ENCODE assay signal across 1 mouse cellular context in the genomic region with DNA sequence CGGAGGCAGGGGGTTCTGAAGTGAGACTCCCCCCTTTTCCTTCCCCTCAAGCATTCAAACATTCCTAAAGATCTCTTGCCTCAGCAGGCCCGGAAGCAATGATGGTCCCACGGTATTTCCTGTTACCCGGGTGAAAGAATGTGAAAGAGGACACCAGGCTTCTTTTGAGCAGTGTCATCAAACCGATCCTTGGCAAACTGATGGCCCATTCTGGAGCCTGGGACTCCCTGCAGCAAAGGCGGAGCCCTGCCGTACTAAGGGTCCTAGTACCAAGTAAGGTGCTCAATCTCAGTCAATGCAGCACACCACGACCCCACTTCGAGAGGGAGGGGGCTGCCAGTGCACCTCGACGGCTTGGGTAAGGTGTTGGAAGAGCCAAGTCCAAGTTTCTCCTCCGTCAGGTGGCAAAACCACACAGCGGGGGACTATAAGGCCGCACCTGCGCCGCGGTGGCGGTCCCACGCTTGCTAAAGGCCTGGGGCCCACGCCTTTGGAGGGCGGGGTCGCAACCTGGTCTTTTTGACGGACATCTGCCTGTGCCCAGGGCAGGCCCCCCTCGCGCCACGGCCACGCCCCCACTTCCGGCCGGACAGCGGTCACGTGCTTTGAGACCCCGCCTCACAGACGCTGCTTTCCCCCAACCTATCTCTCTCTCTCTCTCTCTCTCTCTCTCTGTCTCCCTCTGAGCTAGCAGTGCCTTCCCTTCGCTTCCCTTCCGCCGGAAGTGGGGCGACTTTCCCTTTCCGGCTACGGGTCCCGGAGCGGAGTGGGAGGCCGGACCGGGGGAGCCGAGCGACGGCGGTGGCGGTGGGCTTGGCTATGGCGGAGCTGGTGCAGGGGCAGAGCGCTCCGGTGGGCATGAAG.
A peak's percentile ranks its signal among the peaks of the same experiment; 100 is the strongest.
TF ChIP-seq lines count a peak whose summit lies in the region.

A gene (plus strand): TSS at position 601 of the 864 bp plus-strand sequence.

TF ChIP-seq in myocyte, 11 proteins besides CTCF, POLR2A, EP300 and RAD21 (continued from another document):
- peak; percentile 74 for TF ChIP-seq POLR2AphosphoS2 (IDR thresholded peaks at IDR 0.05; ENCODE audit: insufficient read length, low read depth)
- TF ChIP-seq SRF (IDR thresholded peaks at IDR 0.05; ENCODE audit: control insufficient read depth, insufficient read length, low read depth) = no peak
- TF ChIP-seq MYOG (IDR thresholded peaks at IDR 0.05; ENCODE audit: control insufficient read depth in 1 of 3, insufficient read depth in 1 of 3, insufficient read length in 2 of 3, low read depth in 2 of 3) = peak in 1 of 3 experiments; percentile 52
- peak in 1 of 3 experiments; percentile 78 for TF ChIP-seq MYOD1 (IDR thresholded peaks at IDR 0.05; ENCODE audit: control insufficient read depth in 1 of 3, insufficient read length in 2 of 3, low read depth in 2 of 3)
- peak; percentile 16 for TF ChIP-seq MAX (IDR thresholded peaks at IDR 0.05; ENCODE audit: low read depth)
